Mouse (Mus musculus): ENCODE data around the gene Ppp1r13b.

Ppp1r13b gene

GRCm38 (mm10) chr12:111878213-111878612 lies 29.7 kb downstream of the Ppp1r13b start:
- peak; percentile 81 for DNase-seq

DNA sequence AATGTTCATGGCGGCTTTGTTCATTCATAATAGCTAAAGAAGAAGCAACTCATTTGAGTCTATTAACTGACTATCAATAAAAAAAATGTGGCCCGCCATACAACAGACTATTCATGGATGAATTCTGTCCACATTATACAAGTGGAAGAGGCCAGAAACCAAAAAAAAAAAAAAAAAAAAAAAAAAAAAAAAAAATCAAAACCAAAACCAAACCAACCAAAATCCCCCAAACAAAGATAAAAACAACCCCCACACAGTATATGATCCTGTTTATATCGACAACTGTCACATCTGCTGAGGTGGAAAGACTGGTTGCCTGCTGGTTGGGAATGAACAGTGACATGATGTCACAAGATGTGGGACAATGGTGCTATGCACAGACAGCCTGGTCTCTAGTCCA lies 32.4 kb downstream of the Ppp1r13b start:
- no peak for DNase-seq

DNA sequence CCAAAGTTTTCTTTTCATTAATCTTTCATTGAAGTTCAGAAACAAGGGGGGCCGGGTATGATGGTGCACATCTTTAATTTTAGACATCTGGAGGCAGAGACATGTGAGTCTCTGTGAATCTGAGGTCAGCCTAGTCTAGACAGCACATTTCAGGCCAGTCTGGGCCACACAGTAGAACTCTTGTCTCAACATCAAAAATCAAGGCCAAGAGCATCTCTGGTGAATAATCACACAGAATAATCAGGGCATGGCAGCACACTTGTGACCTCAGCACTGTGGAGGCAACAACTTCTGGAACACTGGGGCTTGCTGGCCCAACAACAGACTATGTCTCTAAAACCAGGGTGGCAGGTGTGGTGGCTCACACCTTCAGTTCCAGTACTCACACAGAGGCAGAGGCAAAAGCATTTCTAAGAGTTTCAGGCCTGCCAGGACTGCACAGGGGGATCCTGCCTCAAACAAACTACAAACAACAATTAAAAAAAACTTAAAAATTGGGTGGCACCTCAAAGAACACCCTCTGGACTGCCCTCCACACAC lies 33.2 kb downstream of the Ppp1r13b start:
- no peak for DNase-seq

GRCm38 (mm10) chr12:111872079-111872478 lies 35.8 kb downstream of the Ppp1r13b start:
- DNase-seq = no peak

DNA sequence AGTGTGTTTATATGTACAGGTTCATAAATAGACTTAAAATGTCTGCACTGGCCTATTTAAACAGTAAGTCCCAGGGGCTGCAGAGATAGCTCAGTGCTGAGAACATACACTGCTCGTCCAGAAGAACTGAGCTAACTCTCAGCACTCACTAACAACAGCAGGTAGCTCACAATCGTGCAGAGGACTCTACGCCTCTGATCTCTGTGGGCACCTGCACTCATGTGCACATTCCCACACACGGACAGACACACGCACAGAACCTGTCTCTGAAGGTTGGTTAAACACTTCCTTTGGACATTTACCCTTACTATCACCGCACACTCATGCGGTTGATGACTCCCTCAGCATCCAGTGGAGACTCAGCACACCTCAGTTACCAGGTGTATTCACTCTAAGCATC lies 37.1 kb downstream of the Ppp1r13b start:
- no peak for DNase-seq

DNA sequence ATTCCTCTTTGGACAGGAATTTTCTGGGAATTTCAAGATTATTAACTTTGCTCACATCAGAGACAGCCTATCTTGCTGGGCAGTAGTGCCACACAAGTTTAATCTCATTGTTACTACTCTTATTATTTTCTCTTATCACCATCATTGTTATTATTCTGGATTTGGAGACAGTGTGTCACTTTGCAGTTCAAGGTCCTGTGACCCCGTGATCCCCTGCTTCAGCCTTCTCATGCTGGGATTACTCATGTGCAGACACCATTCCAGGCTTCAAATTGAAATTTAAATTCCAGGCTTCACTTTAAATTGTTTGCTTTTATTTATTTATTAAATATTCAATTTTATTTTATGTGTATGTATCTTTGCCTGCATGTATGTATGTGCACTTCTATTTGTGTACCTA lies 38.1 kb downstream of the Ppp1r13b start:
- no peak for DNase-seq

DNA sequence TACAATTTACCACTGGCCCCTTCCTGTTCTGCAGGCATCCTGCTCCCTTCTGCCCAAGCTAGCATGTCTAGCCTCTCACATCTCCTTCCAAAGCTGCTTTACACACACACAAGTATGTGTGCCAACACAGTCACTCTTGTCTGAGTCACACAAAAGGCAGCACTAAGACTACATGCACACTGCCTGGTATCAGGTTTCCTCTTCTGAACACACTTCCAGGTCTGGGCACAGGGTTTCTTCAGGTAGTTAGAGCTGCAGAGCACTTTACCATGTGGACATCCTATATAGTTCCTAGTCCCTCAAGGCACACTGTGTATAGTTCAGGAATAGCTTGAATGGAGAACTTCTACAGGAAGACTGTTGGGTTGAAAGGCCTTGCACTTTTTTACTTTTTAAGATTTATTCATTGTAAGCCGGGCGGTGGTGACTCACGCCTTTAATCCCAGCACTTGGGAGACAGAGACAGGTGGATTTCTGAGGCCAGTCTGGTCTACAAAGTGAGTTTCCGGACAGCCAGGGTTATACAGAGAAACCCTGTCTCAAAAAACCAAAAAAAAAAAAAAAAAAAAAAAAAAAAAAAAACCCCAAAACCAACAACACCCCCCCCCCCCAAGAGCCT lies 43.6 kb downstream of the Ppp1r13b start:
- DNase-seq = no peak

DNA sequence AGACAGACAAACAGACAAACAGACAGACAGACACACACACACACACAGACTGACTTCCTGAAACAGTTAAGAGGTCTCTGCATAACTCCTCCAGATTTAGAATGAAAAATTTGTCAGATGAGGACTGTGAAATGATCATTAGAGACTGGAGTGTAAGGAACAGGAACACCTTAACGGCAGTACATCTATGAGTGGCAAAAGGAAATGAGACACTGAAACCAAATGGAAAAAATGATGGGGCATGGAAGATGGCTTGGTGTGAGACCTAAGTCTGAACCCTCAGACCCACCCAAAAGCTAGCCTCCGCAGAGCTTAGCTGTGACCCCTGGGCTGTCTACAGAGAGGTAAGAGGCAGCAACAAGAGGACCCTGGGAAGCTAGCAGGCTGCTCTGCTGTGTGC lies 52.5 kb downstream of the Ppp1r13b start:
- DNase-seq = no peak

GRCm38 (mm10) chr12:111853546-111853945 lies 54.4 kb downstream of the Ppp1r13b start:
- no peak for DNase-seq

DNA sequence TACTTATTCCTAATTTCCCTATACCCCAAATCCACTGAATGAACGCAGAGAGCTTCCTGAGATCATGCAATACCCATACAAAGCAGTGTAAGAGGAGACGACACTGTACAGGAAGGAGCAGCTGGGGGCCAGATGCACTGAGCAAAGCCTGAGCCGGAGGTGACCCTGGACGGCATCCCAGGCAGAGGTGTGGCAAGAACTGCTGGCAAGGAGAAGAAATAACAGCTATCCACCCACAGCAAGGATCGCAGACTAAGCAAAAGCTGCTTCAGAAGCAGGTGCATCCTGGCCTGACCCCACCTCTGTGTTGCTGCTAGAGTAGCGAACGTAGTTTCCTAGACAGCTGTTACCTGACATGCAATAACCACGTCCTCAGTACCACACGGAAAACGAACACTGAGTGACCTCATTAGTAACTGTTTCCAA lies 54.9 kb downstream of the Ppp1r13b start:
- peak; percentile 65 for DNase-seq

DNA sequence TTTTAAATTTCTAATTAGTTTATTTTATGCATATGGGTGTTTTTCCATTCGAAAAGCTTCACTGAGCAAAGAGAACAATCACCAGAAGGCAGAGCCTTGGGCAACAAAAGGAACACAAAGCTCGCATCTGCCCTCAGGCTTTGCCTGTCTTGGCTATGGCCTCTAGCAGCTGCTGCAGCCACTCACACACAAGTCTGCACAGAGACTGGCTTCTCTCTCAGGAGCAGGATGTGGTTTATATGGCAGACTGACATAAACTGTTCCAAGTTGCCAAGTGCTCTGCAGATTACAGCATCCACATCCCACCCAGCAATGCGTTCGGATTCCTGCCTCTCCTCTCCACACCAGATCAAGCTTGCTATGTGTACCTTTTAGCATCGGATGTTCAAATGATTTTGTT lies 56.2 kb downstream of the Ppp1r13b start:
- no peak for DNase-seq

- DNase-seq = no peak
Observed at GRCm38 (mm10) chr12:111851235-111851634, 56.7 kb downstream of the Ppp1r13b start.

GRCm38 (mm10) chr12:111848300-111848798 lies 59.6 kb downstream of the Ppp1r13b start:
- DNase-seq = no peak

- DNase-seq = no peak
Observed at GRCm38 (mm10) chr12:111846815-111847214, 61.1 kb downstream of the Ppp1r13b start.

DNA sequence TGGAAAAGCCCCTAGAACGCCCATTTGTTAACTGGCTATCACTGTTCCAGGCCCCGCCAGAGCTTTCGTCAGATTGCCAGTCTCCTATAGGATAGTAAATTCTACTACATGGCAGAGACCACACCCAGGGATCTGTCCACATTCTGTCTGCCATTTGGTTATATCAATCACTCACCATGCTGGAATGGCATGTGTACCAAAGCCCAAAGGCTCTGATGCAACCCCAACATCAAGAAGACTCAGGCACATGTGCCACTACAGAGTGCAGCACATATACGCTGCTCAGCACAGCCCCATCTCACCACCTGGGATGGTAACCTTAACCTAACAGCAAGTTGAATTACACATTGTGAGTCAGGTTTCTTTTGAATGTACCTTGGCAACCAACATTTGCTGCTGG lies 62.0 kb downstream of the Ppp1r13b start:
- DNase-seq = no peak

DNA sequence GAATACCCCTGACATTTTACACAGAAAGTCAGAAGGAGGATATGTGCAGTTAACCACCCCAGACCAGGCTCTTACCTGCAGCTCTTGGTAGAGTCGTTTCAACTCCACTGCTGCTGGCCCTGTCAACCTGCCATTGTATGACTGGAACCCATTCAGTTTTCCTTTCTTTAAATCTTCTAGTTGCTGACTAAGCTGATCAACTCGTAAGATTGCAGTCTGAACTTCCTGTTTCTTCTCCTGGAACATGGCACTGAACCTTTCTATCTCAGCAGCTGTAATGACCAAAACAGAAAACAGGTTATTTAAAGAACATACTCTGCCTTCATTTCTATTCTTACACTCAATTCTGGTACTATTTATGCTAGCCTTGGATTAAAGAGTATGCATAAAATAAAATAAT lies 64.4 kb downstream of the Ppp1r13b start:
- no peak for DNase-seq

DNA sequence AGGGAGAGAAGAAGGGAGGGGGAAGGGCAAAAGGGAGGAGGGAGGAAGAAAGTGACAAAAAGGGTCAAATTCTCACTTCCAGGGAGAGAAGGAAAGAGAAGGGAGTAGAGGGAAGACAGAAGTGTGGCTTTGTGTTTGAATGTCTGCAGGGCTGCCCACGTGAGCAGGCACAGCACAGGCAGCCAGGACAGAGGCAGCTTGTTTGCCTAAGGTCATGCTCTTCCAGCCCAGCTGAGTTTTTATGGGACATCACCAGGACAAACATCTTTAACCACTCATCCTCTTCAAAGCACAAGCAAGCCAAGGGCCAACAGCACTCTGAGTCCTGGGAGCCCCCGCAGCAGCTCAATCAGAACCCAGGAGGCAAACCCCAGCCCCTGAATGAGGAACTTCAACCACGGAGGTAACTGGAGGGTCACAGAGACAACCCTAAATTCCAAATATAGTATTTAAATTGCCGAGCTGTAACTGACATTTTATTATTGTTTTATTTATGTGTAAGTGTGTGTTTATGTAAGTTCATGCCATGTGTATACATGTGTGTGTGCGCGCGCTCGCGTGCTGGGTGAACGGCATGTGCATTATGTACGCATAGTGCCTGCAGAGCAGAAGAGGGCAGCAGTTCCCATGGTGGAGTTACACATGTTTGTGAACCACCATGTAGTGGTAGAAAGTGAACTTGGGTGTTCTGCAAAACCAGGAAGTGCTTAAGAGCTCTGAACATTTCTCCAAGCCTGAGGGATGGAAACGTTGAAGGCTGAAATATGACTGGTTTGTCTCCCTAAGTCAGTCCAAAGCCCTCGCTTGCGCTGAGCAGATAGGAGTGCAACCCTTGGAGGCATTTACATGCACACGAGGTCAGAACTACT lies 65.1 kb downstream of the Ppp1r13b start:
- DNase-seq = no peak

GRCm38 (mm10) chr12:111833457-111833856 lies 74.5 kb downstream of the Ppp1r13b start:
- no peak for DNase-seq

DNA sequence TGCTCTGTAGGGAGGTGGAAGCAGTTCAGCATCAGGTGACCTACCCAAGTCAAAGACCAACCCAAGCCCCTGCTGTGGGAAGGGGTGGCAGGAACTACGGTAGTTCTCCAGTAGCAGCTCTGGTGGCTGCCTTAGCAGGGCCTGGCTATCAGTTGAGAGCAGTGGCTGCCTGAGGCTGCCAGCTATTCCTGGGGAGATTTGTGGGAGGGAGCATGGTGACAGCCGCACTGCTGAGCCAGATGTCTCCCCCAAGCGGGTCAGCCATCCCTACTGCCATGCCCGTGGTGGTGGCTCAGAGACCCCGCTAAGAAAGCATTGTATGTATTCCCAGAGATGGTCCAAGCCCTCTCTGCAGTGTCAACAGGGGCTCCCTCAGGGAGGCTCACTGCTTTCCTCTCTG lies 75.3 kb downstream of the Ppp1r13b start:
- DNase-seq = no peak

GRCm38 (mm10) chr12:111830375-111830774 lies 77.5 kb downstream of the Ppp1r13b start:
- DNase-seq = no peak

DNA sequence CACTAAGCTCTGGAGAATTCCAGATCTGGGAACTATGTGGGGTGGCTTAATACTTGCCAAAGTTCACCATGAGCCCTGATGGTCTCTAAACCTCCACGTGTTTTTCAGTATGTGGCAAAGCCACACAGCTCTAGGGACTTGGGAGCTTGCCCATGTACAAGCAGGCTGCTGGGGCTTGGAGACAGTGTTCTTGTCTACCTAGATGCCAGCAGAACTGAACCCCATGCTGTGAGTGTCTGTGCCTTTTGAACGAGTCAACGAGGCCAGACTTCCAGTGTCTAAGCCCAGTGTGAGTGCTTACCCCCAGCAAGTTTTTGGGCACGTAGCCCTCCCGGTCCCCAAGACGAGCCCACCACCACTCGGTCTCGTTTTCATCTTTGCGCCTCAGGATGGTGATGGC lies 78.0 kb downstream of the Ppp1r13b start:
- DNase-seq = no peak

DNA sequence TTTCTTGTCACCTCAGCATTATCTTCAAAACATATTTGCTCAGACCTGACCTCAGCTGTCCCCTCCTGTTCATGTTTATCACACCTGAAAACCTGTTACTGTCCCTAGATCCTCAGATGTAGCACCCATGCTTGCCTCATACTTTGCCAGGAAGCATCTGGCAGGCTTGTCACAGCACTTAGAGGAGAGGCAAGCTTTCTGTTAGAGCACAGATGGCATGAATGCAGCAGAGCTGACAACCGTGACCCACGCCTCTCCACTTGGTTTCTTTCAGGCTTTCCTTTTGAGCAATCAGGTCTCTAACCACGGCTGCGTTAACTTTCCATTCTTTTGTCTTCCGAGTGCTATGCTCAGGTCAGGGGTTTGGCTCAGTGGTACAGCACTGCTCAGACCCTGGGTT lies 78.5 kb downstream of the Ppp1r13b start:
- no peak for DNase-seq

- no peak for DNase-seq
Observed at GRCm38 (mm10) chr12:111827556-111827955, 80.4 kb downstream of the Ppp1r13b start.

DNA sequence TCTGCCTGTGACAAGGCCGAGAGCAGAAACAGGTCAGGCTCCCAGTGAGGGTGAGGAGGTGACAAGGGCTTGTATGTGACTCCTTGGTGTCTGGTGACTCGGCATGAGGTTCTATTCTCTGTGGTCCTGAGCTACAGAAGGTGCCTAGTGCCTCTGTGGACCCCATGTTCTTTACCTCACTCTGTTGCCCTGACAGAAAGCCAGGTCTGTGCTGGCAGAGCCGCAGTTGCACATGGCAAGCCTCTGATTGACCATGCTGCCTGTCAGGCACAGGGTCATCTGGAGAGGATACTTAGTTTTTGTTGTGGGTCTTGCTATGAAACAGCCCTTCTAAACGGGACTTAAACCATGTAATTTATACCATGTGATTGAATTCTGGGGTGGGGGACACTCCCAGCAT lies 86.0 kb downstream of the Ppp1r13b start:
- no peak for DNase-seq

All from kidney, postnatal 14 days (tissue).